Mouse (Mus musculus): ENCODE data around the gene Ckap2. TPM values are rescaled to one million over a fixed set of nuclear protein-coding genes. Genes with fewer than 3 reads are reported as not detected.

The Ckap2 gene
- polyA plus RNA-seq (2012; fragmentation: generic; extraction: Trizol): 7.6 TPM

DNA sequence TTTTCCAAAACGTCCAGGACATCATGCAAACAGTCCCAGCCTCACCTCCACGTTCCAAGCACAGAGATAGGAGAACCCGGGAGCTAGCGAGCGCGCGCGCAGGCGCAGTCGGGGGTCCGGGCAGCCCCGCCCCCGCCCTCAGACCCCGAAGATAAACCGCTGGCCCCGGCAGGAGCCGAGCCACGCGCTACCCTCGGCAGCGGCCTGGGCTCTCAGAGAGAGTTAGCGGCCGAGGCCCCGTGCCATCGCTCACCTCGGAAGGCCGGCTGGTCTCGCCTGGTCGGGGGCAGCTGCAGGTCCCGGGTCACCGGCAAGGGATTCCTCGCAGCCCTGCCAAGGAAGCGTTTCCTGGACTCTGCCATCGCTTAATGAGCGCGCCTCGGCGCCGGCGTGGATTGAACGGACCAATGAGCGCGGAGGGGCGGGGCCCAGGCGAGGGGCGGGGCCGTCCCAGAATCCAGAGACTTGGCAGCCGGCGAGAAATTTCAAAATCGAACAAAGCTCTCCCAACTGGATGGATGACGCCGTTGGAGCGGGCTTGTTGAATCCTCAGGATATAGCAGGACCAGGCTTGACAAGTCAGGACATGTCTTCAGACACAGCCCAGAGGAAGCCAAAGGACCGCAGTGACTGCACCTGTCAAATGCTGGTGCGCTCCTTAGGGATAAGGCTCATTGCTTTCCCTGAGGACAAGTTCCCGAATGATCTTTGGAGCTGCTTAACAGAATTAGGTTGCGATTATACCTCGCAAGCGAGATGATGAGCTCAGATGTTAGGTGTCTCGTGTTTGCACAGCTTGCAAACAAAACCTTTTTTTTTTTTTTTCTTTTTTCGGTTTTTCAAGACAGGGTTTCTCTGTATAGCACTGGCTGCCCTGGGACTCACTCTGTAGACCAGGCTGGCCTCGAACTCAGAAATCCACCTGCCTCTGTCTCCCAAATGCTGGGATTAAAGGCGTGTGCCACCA lies at the start of gene Ckap2:
TSS of gene Ckap2 (minus strand) at position 389 of the 967 bp plus-strand sequence.
- Histone ChIP-seq H3K36me3 (ENCODE audit: control insufficient read depth, insufficient read depth) (no peaks in the 10 kb centered on the region), H3ac (ENCODE audit: control insufficient read depth, insufficient read length) (no peak within 1 kb of the TSS), H3K4me3 (peak within 1 kb of the TSS; percentile 45), H3K79me2 (ENCODE audit: control insufficient read depth, insufficient read depth) (peaks cover 44% of the 10 kb centered on the region), H3K27me3 (ENCODE audit: control insufficient read depth, insufficient read depth, insufficient read length) (no peaks in the 10 kb centered on the region), H3K4me2 (ENCODE audit: low read depth) (peak within 1 kb of the TSS; percentile 87)
- TF ChIP-seq TCF12 (IDR thresholded peaks at IDR 0.05; ENCODE audit: insufficient read depth, poor library complexity, severe bottlenecking) (no peak), TCF3 (IDR thresholded peaks at IDR 0.05; ENCODE audit: insufficient read length, low read depth) (no peak), USF1 (IDR thresholded peaks at IDR 0.05; ENCODE audit: low read depth) (no peak), CEBPB (IDR thresholded peaks at IDR 0.05; ENCODE audit: insufficient read depth, poor library complexity, severe bottlenecking) (0 out of 2 replicates have a peak, but pooled peaks have one; percentile 10), POLR2AphosphoS2 (IDR thresholded peaks at IDR 0.05; ENCODE audit: insufficient read length, low read depth) (peak; percentile 41), MAX (IDR thresholded peaks at IDR 0.05; ENCODE audit: low read depth) (no peak), E2F4 (IDR thresholded peaks at IDR 0.05; ENCODE audit: insufficient read depth) (peak; percentile 88), POLR2A (IDR thresholded peaks at IDR 0.05; ENCODE audit: insufficient read length, low read depth) (peak; percentile 59), SRF (IDR thresholded peaks at IDR 0.05; ENCODE audit: control insufficient read depth, insufficient read length, low read depth) (no peak), MYOG (IDR thresholded peaks at IDR 0.05; ENCODE audit: control insufficient read depth in 1 of 3, insufficient read depth in 1 of 3, insufficient read length in 2 of 3, low read depth in 2 of 3) (peak in 1 of 3 experiments; percentile 10), MYOD1 (IDR thresholded peaks at IDR 0.05; ENCODE audit: control insufficient read depth in 1 of 3, insufficient read length in 2 of 3, low read depth in 2 of 3) (peak in 2 of 3 experiments; percentile 45 to 48), REST (IDR thresholded peaks at IDR 0.05; ENCODE audit: insufficient read depth, insufficient read length) (no peak)

DNA sequence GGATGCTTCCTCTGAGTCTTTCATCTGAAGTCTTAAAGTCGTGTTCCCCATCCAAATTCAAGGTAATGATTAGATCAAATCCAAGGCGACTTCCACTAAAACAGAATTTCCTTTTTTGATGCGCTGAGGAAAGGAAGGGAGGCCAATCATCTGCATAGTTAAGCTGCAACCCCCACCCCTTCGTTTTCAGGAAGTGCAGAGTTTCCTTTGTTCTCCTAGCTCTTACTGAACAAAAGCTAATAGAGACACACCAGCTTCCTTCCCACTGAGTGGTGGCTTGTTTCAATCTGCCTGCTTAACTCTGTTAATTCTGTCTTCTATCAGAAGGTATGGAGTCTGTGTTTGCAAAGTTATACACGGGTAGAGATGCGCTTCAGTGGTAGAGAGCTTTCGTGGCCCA lies 43.0 kb upstream of the Ckap2 start:
- Histone ChIP-seq H3K36me3 (ENCODE audit: control insufficient read depth, insufficient read depth) (no peaks in the 10 kb centered on the region), H3K4me2 (ENCODE audit: low read depth) (no peak overlapping the region), H3K4me3 (no peak overlapping the region), H3ac (ENCODE audit: control insufficient read depth, insufficient read length) (no peak overlapping the region), H3K27me3 (ENCODE audit: control insufficient read depth, insufficient read depth, insufficient read length) (no peaks in the 10 kb centered on the region), H3K79me2 (ENCODE audit: control insufficient read depth, insufficient read depth) (no peaks in the 10 kb centered on the region)
- TF ChIP-seq POLR2A (IDR thresholded peaks at IDR 0.05; ENCODE audit: insufficient read length, low read depth): no peak
- no peak for TF ChIP-seq REST (IDR thresholded peaks at IDR 0.05; ENCODE audit: insufficient read depth, insufficient read length)
- TF ChIP-seq MYOD1 (IDR thresholded peaks at IDR 0.05; ENCODE audit: control insufficient read depth in 1 of 3, insufficient read length in 2 of 3, low read depth in 2 of 3): no peak
- no peak for TF ChIP-seq USF1 (IDR thresholded peaks at IDR 0.05; ENCODE audit: low read depth)

GRCm38 (mm10) chr8:22227061-22227877 lies 41.6 kb upstream of the Ckap2 start, which contains the start of gene Thsd1:
Gene Thsd1, plus strand, starts transcription at chr8:22227313.
- no peaks in the 10 kb centered on the region for H3K79me2 ChIP-seq (ENCODE audit: control insufficient read depth, insufficient read depth)
- H3K27me3 ChIP-seq (ENCODE audit: control insufficient read depth, insufficient read depth, insufficient read length): no peaks in the 10 kb centered on the region
- no peaks in the 10 kb centered on the region for H3K36me3 ChIP-seq (ENCODE audit: control insufficient read depth, insufficient read depth)
- H3K4me3 ChIP-seq: no peak within 1 kb of the TSS
- H3K4me2 ChIP-seq (ENCODE audit: low read depth): peak within 1 kb of the TSS; percentile 62
- TF ChIP-seq REST (IDR thresholded peaks at IDR 0.05; ENCODE audit: insufficient read depth, insufficient read length) (no peak), CEBPB (IDR thresholded peaks at IDR 0.05; ENCODE audit: insufficient read depth, poor library complexity, severe bottlenecking) (0 out of 2 replicates have a peak, but pooled peaks have one; percentile 9), SRF (IDR thresholded peaks at IDR 0.05; ENCODE audit: control insufficient read depth, insufficient read length, low read depth) (no peak)
- H3ac ChIP-seq (ENCODE audit: control insufficient read depth, insufficient read length): no peak within 1 kb of the TSS

GRCm38 (mm10) chr8:22226361-22226760 lies 40.7 kb upstream of the Ckap2 start:
- no peak for TF ChIP-seq SRF (IDR thresholded peaks at IDR 0.05; ENCODE audit: control insufficient read depth, insufficient read length, low read depth)
- TF ChIP-seq MYOG (IDR thresholded peaks at IDR 0.05; ENCODE audit: control insufficient read depth in 1 of 3, insufficient read depth in 1 of 3, insufficient read length in 2 of 3, low read depth in 2 of 3): no peak
- no peak for TF ChIP-seq MAX (IDR thresholded peaks at IDR 0.05; ENCODE audit: low read depth)
- no peak for TF ChIP-seq TCF12 (IDR thresholded peaks at IDR 0.05; ENCODE audit: insufficient read depth, poor library complexity, severe bottlenecking)
- no peak for TF ChIP-seq E2F4 (IDR thresholded peaks at IDR 0.05; ENCODE audit: insufficient read depth)
- no peak for TF ChIP-seq POLR2A (IDR thresholded peaks at IDR 0.05; ENCODE audit: insufficient read length, low read depth)
- no peak for TF ChIP-seq MYOD1 (IDR thresholded peaks at IDR 0.05; ENCODE audit: control insufficient read depth in 1 of 3, insufficient read length in 2 of 3, low read depth in 2 of 3)
- TF ChIP-seq TCF3 (IDR thresholded peaks at IDR 0.05; ENCODE audit: insufficient read length, low read depth): no peak
- TF ChIP-seq REST (IDR thresholded peaks at IDR 0.05; ENCODE audit: insufficient read depth, insufficient read length): no peak
- TF ChIP-seq POLR2AphosphoS2 (IDR thresholded peaks at IDR 0.05; ENCODE audit: insufficient read length, low read depth): no peak
- no peak for TF ChIP-seq USF1 (IDR thresholded peaks at IDR 0.05; ENCODE audit: low read depth)
- TF ChIP-seq CEBPB (IDR thresholded peaks at IDR 0.05; ENCODE audit: insufficient read depth, poor library complexity, severe bottlenecking): no peak
- Histone ChIP-seq H3K79me2 (ENCODE audit: control insufficient read depth, insufficient read depth) (no peaks in the 10 kb centered on the region), H3K27me3 (ENCODE audit: control insufficient read depth, insufficient read depth, insufficient read length) (no peaks in the 10 kb centered on the region), H3K4me3 (no peak overlapping the region), H3K4me2 (ENCODE audit: low read depth) (no peak overlapping the region), H3K36me3 (ENCODE audit: control insufficient read depth, insufficient read depth) (peaks cover under 1% of the 10 kb centered on the region), H3ac (ENCODE audit: control insufficient read depth, insufficient read length) (no peak overlapping the region)
